Mouse (Mus musculus) kidney, embryonic 14.5 days (tissue): ENCODE measurements at regions not wholly inside any gene's neighbourhood (a gene's known extent, or its start where the extent isn't known, plus 50 kb on each side); places are given as distances from the start of the nearest gene placed in this dataset.

ENCODE experiments used
- ATAC-seq: fragments of 200-750 bp; cut with Nextera tagmentation; 2 replicates; pipeline ENCODE4 v1.8.0; 2017; ENCODE audit warnings: moderate number of reproducible peaks, mild to moderate bottlenecking, moderate TSS enrichment, moderate library complexity; ENCODE audit not compliant: low FRiP score, low TSS enrichment
- H3K27ac ChIP-seq: fragments of 300-500 bp; sonication (generic); 2 replicates; pipeline ENCODE4 v1.5.1; 2014; ENCODE audit warnings: low read depth, mild to moderate bottlenecking, low read length, moderate library complexity, mixed read lengths
- H3K27me3 ChIP-seq: fragments of 300-500 bp; sonication (generic); 2 replicates; pipeline ENCODE4 v1.6.1; 2014; ENCODE audit warnings: mild to moderate bottlenecking, low read length; ENCODE audit not compliant: control insufficient read depth, insufficient read depth
- H3K36me3 ChIP-seq: fragments of 300-500 bp; sonication (generic); 2 replicates; pipeline ENCODE4 v1.6.1; 2014; ENCODE audit warnings: low read length, mixed read lengths; ENCODE audit not compliant: control insufficient read depth, insufficient read depth
- H3K4me1 ChIP-seq: fragments of 300-500 bp; sonication (generic); 2 replicates; pipeline ENCODE4 v1.6.1; 2014; ENCODE audit warnings: low read length, mixed read lengths; ENCODE audit not compliant: control insufficient read depth, insufficient read depth
- H3K4me2 ChIP-seq: fragments of 300-500 bp; sonication (generic); replicated peaks from 2 replicates; pipeline ENCODE4 v1.6.1; 2014; ENCODE audit warnings: low read depth, mild to moderate bottlenecking, low read length
- H3K4me3 ChIP-seq: fragments of 300-500 bp; sonication (generic); 2 replicates; pipeline ENCODE4 v1.5.1; 2014; ENCODE audit warnings: mild to moderate bottlenecking, low read length
- H3K9ac ChIP-seq: fragments of 300-500 bp; sonication (generic); 2 replicates; pipeline ENCODE4 v1.6.1; 2014; ENCODE audit warnings: low read depth, mild to moderate bottlenecking, low read length, moderate library complexity
- H3K9me3 ChIP-seq: fragments of 300-500 bp; sonication (generic); 2 replicates; pipeline ENCODE4 v1.6.1; 2016; ENCODE audit warnings: low read length; ENCODE audit not compliant: control insufficient read depth
- WGBS: fragments of 180-500 bp; shearing (Covaris S2); extraction: QIAGEN DNeasy Blood & Tissue Kit; methylation state at CpG from one replicate; pipeline ENCODE4 v1.1.7; 2014; 5-methylcytosine and 5-hydroxymethylcytosine counted together

GRCm38 (mm10) chr14:61703916-61704315, 96.7 kb downstream of the Kcnrg start:
- 92% methylated on average over 3 of the region's 3 CpGs for WGBS
- Histone ChIP-seq H3K27me3 (no peaks in the 10 kb centered on the region), H3K4me3 (no peak overlapping the region)

GRCm38 (mm10) chr14:61706984-61707383, 99.7 kb downstream of the Kcnrg start:
- H3K9ac ChIP-seq = no peak overlapping the region
- no peaks in the 10 kb centered on the region for H3K36me3 ChIP-seq
- 73% methylated on average over 6 of the region's 6 CpGs for WGBS
- no peak for ATAC-seq
- no peaks in the 10 kb centered on the region for H3K27me3 ChIP-seq
- H3K4me2 ChIP-seq = no peak overlapping the region
- H3K9me3 ChIP-seq = no peaks in the 10 kb centered on the region
- no peak overlapping the region for H3K4me3 ChIP-seq
- no peaks in the 10 kb centered on the region for H3K4me1 ChIP-seq
- H3K27ac ChIP-seq = no peak overlapping the region

More at GRCm38 (mm10) chr14:61703916-61704315, 96.7 kb downstream of the Kcnrg start:
- no peaks in the 10 kb centered on the region for H3K9me3 ChIP-seq
- H3K36me3 ChIP-seq = no peaks in the 10 kb centered on the region
- H3K4me1 ChIP-seq = no peaks in the 10 kb centered on the region
- no peak for ATAC-seq
- no peak overlapping the region for H3K9ac ChIP-seq
- no peak overlapping the region for H3K27ac ChIP-seq
- H3K4me2 ChIP-seq = no peak overlapping the region

GRCm38 (mm10) chr14:61708331-61708730, 101.1 kb downstream of the Kcnrg start:
- H3K27ac ChIP-seq = no peak overlapping the region
- H3K9me3 ChIP-seq = no peaks in the 10 kb centered on the region
- H3K36me3 ChIP-seq = no peaks in the 10 kb centered on the region
- no peaks in the 10 kb centered on the region for H3K27me3 ChIP-seq
- no peaks in the 10 kb centered on the region for H3K4me1 ChIP-seq
- H3K9ac ChIP-seq = no peak overlapping the region
- H3K4me2 ChIP-seq = no peak overlapping the region
- H3K4me3 ChIP-seq = no peak overlapping the region
- ATAC-seq = no peak
- 87% methylated on average over 6 of the region's 6 CpGs for WGBS

GRCm38 (mm10) chr14:61715746-61716145, 108.5 kb downstream of the Kcnrg start:
- Histone ChIP-seq H3K36me3 (no peaks in the 10 kb centered on the region), H3K4me2 (no peak overlapping the region), H3K27ac (no peak overlapping the region), H3K9ac (no peak overlapping the region), H3K27me3 (no peaks in the 10 kb centered on the region), H3K4me1 (no peaks in the 10 kb centered on the region), H3K9me3 (peaks cover 6% of the 10 kb centered on the region), H3K4me3 (no peak overlapping the region)
- WGBS = 93% methylated on average over 4 of the region's 4 CpGs
- no peak for ATAC-seq

GRCm38 (mm10) chr14:61718392-61719124, 111.3 kb downstream of the Kcnrg start:
- Histone ChIP-seq H3K9me3 (peaks cover 6% of the 10 kb centered on the region), H3K4me2 (no peak overlapping the region), H3K9ac (no peak overlapping the region), H3K27ac (no peak overlapping the region), H3K4me1 (no peaks in the 10 kb centered on the region), H3K27me3 (no peaks in the 10 kb centered on the region), H3K36me3 (no peaks in the 10 kb centered on the region), H3K4me3 (no peak overlapping the region)
- WGBS = 41% methylated on average over 4 of the region's 4 CpGs
- peak; percentile 73; the same call in 1 of the 2 replicates for ATAC-seq

- H3K9ac ChIP-seq = no peak overlapping the region
- H3K4me2 ChIP-seq = no peak overlapping the region
- no peaks in the 10 kb centered on the region for H3K27me3 ChIP-seq
- no peak for ATAC-seq
- WGBS = 93% methylated on average over 4 of the region's 4 CpGs
- H3K9me3 ChIP-seq = no peaks in the 10 kb centered on the region
- no peaks in the 10 kb centered on the region for H3K36me3 ChIP-seq
- H3K4me1 ChIP-seq = no peaks in the 10 kb centered on the region
- no peak overlapping the region for H3K27ac ChIP-seq
- H3K4me3 ChIP-seq = no peak overlapping the region
These were observed 114.0 kb downstream of the Kcnrg start for GRCm38 (mm10) chr14:61721302-61721701.

- Histone ChIP-seq H3K9ac (no peak overlapping the region), H3K36me3 (no peaks in the 10 kb centered on the region), H3K4me3 (no peak overlapping the region), H3K27ac (no peak overlapping the region), H3K9me3 (no peaks in the 10 kb centered on the region), H3K4me1 (no peaks in the 10 kb centered on the region), H3K4me2 (no peak overlapping the region), H3K27me3 (no peaks in the 10 kb centered on the region)
- WGBS = 93% methylated on average over 3 of the region's 3 CpGs
- no peak for ATAC-seq
These were observed 117.7 kb downstream of the Kcnrg start for GRCm38 (mm10) chr14:61724942-61725341.

- no peak for ATAC-seq
- Histone ChIP-seq H3K36me3 (no peaks in the 10 kb centered on the region), H3K9me3 (no peaks in the 10 kb centered on the region), H3K4me1 (no peaks in the 10 kb centered on the region), H3K4me2 (no peak overlapping the region), H3K9ac (no peak overlapping the region), H3K27me3 (no peaks in the 10 kb centered on the region), H3K4me3 (no peak overlapping the region), H3K27ac (no peak overlapping the region)
- 24% methylated on average over 5 of the region's 5 CpGs for WGBS
These were observed 121.3 kb downstream of the Kcnrg start for GRCm38 (mm10) chr14:61728562-61728961.

- Histone ChIP-seq H3K27ac (no peak overlapping the region), H3K4me3 (no peak overlapping the region), H3K36me3 (no peaks in the 10 kb centered on the region), H3K9ac (no peak overlapping the region), H3K9me3 (no peaks in the 10 kb centered on the region), H3K4me1 (0 out of 2 replicates have a peak, but pooled peaks cover 10% of the 10 kb centered on the region), H3K4me2 (no peak overlapping the region), H3K27me3 (no peaks in the 10 kb centered on the region)
- WGBS = 72% methylated on average over 6 of the region's 6 CpGs
- no peak for ATAC-seq
These were observed 128.3 kb downstream of the Kcnrg start for GRCm38 (mm10) chr14:61735541-61735940.
